Mouse (Mus musculus) testis, adult 2 months (tissue): ENCODE results near the gene Cldn7. TPM values are rescaled to one million over a fixed set of nuclear protein-coding genes. Genes with fewer than 3 reads are reported as not detected.

ENCODE experiments used
- H3K27ac ChIP-seq: fragments of 200-500 bp; 2 replicates; pipeline ENCODE4 v1.5.1; 2012; ENCODE audit warnings: low read depth, low read length; ENCODE audit not compliant: control insufficient read depth, insufficient read depth
- H3K27me3 ChIP-seq: fragments of 200-500 bp; 2 replicates; pipeline ENCODE4 v1.6.1; 2012; ENCODE audit warnings: mild to moderate bottlenecking, low read length, moderate library complexity; ENCODE audit not compliant: control insufficient read depth, insufficient read depth
- H3K36me3 ChIP-seq: fragments of 200-500 bp; 2 replicates; pipeline ENCODE4 v1.6.1; 2012; ENCODE audit warnings: mild to moderate bottlenecking, low read length; ENCODE audit not compliant: control insufficient read depth, insufficient read depth
- H3K4me1 ChIP-seq: fragments of 200-500 bp; 2 replicates; pipeline ENCODE4 v1.6.1; 2012; ENCODE audit warnings: low read length; ENCODE audit not compliant: control insufficient read depth, insufficient read depth
- H3K4me3 ChIP-seq: fragments of 200-500 bp; 2 replicates; pipeline ENCODE4 v1.5.1; 2012; ENCODE audit warnings: low read depth, mild to moderate bottlenecking, low read length, moderate library complexity, mixed read lengths; ENCODE audit not compliant: control insufficient read depth
- CTCF ChIP-seq: fragments of 200-500 bp; IDR thresholded peaks from 2 replicates; pipeline ENCODE4 v1.5.1; 2012; ENCODE audit warnings: low read depth, mild to moderate bottlenecking, inconsistent platforms, low read length, moderate library complexity; ENCODE audit not compliant: control insufficient read depth, insufficient read depth, insufficient replicate concordance
- POLR2A ChIP-seq: fragments of 200-500 bp; IDR thresholded peaks from 2 replicates; pipeline ENCODE4 v1.6.1; 2012; ENCODE audit warnings: low read depth, mild to moderate bottlenecking, inconsistent platforms, low read length, moderate library complexity; ENCODE audit not compliant: control insufficient read depth
- polyA plus RNA-seq: library from polyadenylated mRNA; depleted of rRNA; stranded (reverse); fragments of >200 nt; gene quantifications from 2 replicates; pipeline ENCODE4 v1.2.3, GENCODE M21; 2012

Gene Cldn7
- polyA plus RNA-seq, 1 experiment, result 3.0 TPM

DNA sequence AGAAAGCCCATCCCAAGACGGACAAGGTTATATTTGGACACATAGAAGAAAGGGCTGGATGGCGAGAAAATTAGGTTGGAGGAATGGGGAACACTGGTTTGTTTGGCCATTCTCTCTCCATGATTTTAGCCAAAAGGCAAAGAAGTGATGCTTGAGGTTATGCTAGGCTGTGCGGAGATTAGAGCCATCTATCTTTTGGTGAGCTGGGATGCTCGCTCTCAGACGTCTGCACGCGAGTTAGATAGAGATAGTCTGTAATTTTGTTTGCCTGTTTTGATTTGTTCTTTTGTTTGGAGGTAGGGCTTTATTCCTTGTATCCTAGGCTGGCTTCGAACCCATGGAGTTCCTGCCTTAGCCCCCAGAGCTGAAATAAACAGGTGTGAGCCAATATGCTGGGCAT is 36.6 kb downstream of the Cldn7 start:
- H3K27ac ChIP-seq, result peak overlapping the region; percentile 88
- peaks cover 3% of the 10 kb centered on the region for H3K36me3 ChIP-seq
- H3K27me3 ChIP-seq, result no peaks in the 10 kb centered on the region
- TF ChIP-seq CTCF (no peak), POLR2A (no peak)
- H3K4me1 ChIP-seq, result peaks cover 20% of the 10 kb centered on the region
- peak overlapping the region; percentile 80 for H3K4me3 ChIP-seq

DNA sequence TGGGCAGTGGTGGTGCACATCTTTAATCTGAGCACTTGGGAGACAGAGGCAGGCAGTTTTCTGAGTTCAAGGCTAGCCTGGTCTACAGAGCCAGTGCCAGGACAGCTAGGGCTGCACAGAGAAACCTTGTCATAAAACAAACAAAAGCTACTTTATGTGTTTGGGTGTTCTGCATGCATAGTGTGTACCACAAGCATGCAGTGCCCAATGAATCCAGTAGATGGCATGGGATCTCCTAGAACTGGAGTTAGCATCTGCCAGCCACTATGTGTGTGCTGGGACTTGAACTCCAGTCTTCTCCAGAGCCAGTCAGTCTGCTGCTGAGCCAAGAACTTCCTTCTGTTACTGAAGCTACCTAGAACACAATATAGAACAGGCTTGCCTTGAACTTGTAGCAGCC is 37.3 kb downstream of the Cldn7 start:
- H3K36me3 ChIP-seq, result peaks cover 3% of the 10 kb centered on the region
- H3K4me1 ChIP-seq, result peaks cover 20% of the 10 kb centered on the region
- H3K4me3 ChIP-seq, result no peak overlapping the region

DNA sequence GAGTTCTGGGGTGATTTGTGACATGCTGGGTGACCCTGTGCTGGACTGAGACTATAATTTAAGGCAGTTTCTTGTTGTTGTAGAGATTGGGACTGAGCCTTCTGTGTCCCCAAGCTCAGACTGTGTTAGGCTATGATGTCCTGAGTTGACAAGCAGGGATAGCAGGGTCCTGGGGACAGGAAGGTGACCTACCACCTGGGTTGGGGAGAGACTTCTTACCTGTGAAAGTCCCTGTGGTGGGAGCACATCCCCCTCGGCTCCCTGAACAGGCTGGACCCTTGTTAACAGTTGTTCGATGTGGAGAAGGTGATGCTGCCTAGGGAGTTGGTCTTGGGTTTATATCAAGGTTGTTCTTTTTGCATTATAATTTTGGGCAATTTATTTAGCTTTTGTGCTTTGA is 37.9 kb downstream of the Cldn7 start:
- Histone ChIP-seq H3K36me3 (peaks cover 3% of the 10 kb centered on the region), H3K4me3 (no peak overlapping the region), H3K4me1 (peaks cover 18% of the 10 kb centered on the region), H3K27ac (no peak overlapping the region), H3K27me3 (no peaks in the 10 kb centered on the region)
- TF ChIP-seq POLR2A (no peak), CTCF (no peak)

More for the DNA sequence above, 37.3 kb downstream of the Cldn7 start:
- no peaks in the 10 kb centered on the region for H3K27me3 ChIP-seq
- no peak for TF ChIP-seq POLR2A
- H3K27ac ChIP-seq, result no peak overlapping the region

DNA sequence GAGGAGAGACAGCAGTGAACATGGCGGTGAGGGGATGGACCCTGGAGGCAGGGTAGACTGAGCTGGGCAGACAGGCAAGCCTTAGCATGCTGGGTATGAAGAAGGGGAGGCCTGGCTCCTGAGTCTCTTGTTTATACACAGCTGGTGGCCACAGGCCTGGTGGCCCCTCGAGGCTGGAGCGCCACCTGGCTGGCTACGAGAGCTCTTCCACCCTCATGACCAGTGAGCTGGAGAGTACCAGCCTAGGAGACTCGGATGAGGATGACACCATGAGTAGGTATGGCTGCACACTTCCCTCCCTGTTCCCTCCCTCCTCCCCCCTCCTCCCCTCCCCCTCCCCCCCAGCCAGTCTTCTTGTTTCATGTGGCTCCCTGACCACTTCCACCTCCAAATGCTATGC is 40.9 kb downstream of the Cldn7 start:
- H3K27me3 ChIP-seq, result no peaks in the 10 kb centered on the region
- H3K4me1 ChIP-seq, result no peaks in the 10 kb centered on the region; the same call in 1 of the 2 replicates
- H3K27ac ChIP-seq, result no peak overlapping the region
- H3K36me3 ChIP-seq, result peaks cover 6% of the 10 kb centered on the region
- no peak for TF ChIP-seq POLR2A
- TF ChIP-seq CTCF, result no peak; the same call in 1 of the 2 replicates
- no peak overlapping the region for H3K4me3 ChIP-seq

DNA sequence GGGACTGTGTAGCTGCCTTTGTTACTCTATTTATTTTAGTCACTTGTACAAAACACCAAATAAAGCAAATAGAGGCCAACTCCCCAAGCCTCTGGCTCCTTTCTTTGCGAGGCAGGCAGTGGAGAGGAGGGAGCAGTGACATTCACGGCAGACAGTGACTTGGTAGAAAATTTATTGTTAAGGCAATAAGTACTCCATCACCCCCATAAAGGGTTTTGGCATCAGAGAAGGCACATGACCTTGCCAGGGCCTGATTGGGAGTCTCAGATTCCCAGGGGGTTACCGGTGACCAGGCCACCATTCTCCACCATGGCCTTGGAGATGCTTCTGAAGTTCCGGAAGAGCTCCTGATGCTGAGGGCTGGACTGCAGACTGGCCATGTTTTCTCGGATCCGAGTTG is 45.5 kb downstream of the Cldn7 start:
- H3K4me3 ChIP-seq, result no peak overlapping the region
- TF ChIP-seq POLR2A (no peak), CTCF (no peak)
- peaks cover 6% of the 10 kb centered on the region for H3K36me3 ChIP-seq

DNA sequence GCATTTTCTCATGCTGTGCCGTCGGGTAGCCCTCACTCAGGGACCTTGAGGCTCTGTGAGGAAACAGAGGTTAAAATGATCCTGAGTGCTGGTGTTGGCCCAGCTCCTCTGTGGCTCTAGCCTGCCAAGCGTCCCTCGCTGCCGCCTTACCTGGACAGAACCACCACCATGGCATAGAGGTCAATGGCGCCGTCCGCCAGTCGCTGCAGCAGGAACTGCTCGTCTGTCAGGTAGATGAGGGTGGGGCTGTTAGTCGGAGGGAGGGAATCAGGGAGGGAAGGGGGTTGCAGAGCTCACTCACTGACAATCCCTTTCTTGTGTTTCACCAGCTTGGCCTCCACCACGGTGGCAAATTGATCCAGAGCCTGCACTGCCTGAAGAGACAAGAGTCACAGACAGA is 46.0 kb downstream of the Cldn7 start:
- H3K4me1 ChIP-seq, result peaks cover 9% of the 10 kb centered on the region
- H3K4me3 ChIP-seq, result no peak overlapping the region
- no peak for TF ChIP-seq CTCF
- no peak for TF ChIP-seq POLR2A
- no peaks in the 10 kb centered on the region for H3K27me3 ChIP-seq
- H3K36me3 ChIP-seq, result peaks cover 6% of the 10 kb centered on the region
- H3K27ac ChIP-seq, result no peak overlapping the region

More for the DNA sequence above, 45.5 kb downstream of the Cldn7 start:
- Histone ChIP-seq H3K27ac (no peak overlapping the region), H3K27me3 (no peaks in the 10 kb centered on the region), H3K4me1 (peaks cover 7% of the 10 kb centered on the region)

DNA sequence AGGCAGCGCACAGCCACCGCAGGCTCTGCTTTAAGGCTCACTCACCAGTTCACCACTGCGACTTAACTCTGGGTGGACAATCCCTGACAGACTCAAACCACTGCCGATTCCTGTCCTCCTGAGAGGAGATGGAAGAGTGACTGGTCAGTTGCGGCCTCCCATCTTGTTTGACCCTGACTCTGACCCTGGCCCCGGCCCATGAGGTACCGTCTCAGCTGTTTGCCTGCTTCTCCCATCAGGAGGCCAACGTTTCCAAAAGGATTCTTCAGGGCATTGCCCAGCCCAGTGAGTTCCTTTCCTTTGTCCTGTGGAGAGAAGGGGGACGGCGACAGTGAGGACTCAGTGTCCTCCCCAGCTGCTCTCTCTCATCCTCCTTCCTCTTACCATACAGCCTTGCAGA is 46.4 kb downstream of the Cldn7 start:
- TF ChIP-seq CTCF (no peak), POLR2A (no peak)
- peaks cover 6% of the 10 kb centered on the region for H3K36me3 ChIP-seq
- no peak overlapping the region for H3K4me3 ChIP-seq
- H3K4me1 ChIP-seq, result peaks cover 9% of the 10 kb centered on the region
- no peaks in the 10 kb centered on the region for H3K27me3 ChIP-seq
- no peak overlapping the region for H3K27ac ChIP-seq

DNA sequence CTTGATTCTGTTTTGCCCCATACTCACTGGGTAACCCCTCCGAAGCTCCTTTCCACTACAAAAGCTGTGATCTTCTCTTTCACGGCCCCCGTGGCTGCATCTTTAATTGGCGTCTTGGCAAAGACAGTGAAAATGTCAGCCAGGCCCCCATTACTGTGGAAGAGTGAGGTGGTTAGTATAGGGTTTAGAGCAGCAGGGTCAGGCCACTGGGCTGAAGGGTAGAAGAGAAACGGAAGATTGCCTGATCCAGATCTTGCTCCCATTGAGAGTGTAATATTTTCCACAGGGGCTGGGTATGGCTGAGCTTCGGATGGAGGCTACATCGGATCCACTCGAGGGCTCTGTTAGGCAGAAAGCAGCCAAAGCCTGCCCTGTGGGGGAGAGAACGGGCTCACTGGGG is 48.4 kb downstream of the Cldn7 start:
- no peak overlapping the region for H3K27ac ChIP-seq
- TF ChIP-seq CTCF, result no peak
- TF ChIP-seq POLR2A, result no peak
- H3K36me3 ChIP-seq, result peaks cover 5% of the 10 kb centered on the region
- H3K4me1 ChIP-seq, result peaks cover 9% of the 10 kb centered on the region
- no peaks in the 10 kb centered on the region for H3K27me3 ChIP-seq
- H3K4me3 ChIP-seq, result no peak overlapping the region
